Mouse (Mus musculus) cortical plate, adult 2 months (tissue): ENCODE results near the gene Tprg.

Experiments used
- CTCF ChIP-seq: fragments of 200-500 bp; IDR thresholded peaks from 2 replicates; pipeline ENCODE4 v1.5.1; 2011; ENCODE audit warnings: mild to moderate bottlenecking, control low read depth, low read length; ENCODE audit not compliant: insufficient read depth; ENCODE audit errors: extremely low read depth
- POLR2A ChIP-seq: fragments of 200-500 bp; IDR thresholded peaks from 2 replicates; pipeline ENCODE4 v1.6.1; 2011; ENCODE audit warnings: mild to moderate bottlenecking, low read length, control low read depth; ENCODE audit not compliant: insufficient read depth; ENCODE audit errors: extremely low read depth

GRCm38 (mm10) chr16:25468040-25468439 is 181.4 kb downstream of the Tprg start:
- TF ChIP-seq POLR2A (no peak), CTCF (no peak)
